Mouse (Mus musculus): ENCODE results near the gene Cpeb3.

Gene Cpeb3

GRCm38 (mm10) chr19:37040906-37041305, 167.5 kb downstream of the Cpeb3 start:
- no peak; the same call in 1 of the 2 replicates for ATAC-seq (ENCODE audit: low TSS enrichment)

GRCm38 (mm10) chr19:37032364-37032763, 176.0 kb downstream of the Cpeb3 start:
- ATAC-seq (ENCODE audit: low TSS enrichment) = 0 out of 2 replicates have a peak, but pooled peaks have one; percentile 3

GRCm38 (mm10) chr19:37031446-37031845, 177.0 kb downstream of the Cpeb3 start:
- ATAC-seq (ENCODE audit: low TSS enrichment) = no peak

GRCm38 (mm10) chr19:37029771-37030170, 178.6 kb downstream of the Cpeb3 start:
- ATAC-seq (ENCODE audit: low TSS enrichment) = no peak

GRCm38 (mm10) chr19:37026408-37026807, 182.0 kb downstream of the Cpeb3 start:
- ATAC-seq (ENCODE audit: low TSS enrichment) = no peak

GRCm38 (mm10) chr19:37025839-37026319, 182.5 kb downstream of the Cpeb3 start:
- ATAC-seq (ENCODE audit: low TSS enrichment) = peak; percentile 42

GRCm38 (mm10) chr19:37022146-37022545, 186.3 kb downstream of the Cpeb3 start:
- no peak for ATAC-seq (ENCODE audit: low TSS enrichment)

- ATAC-seq (ENCODE audit: low TSS enrichment) = no peak
Measured at GRCm38 (mm10) chr19:37020951-37021350, 187.4 kb downstream of the Cpeb3 start.

- peak; percentile 42; the same call in 1 of the 2 replicates for ATAC-seq (ENCODE audit: low TSS enrichment)
Measured at GRCm38 (mm10) chr19:37020531-37020930, 187.9 kb downstream of the Cpeb3 start.

- no peak for ATAC-seq (ENCODE audit: low TSS enrichment)
Measured at GRCm38 (mm10) chr19:37018931-37019330, 189.5 kb downstream of the Cpeb3 start.

- ATAC-seq (ENCODE audit: low TSS enrichment) = no peak
Measured at GRCm38 (mm10) chr19:37018411-37018810, 190.0 kb downstream of the Cpeb3 start.

GRCm38 (mm10) chr19:37016890-37017289, 191.5 kb downstream of the Cpeb3 start:
- no peak for ATAC-seq (ENCODE audit: low TSS enrichment)

GRCm38 (mm10) chr19:37014173-37014939, 194.0 kb downstream of the Cpeb3 start:
- no peak for ATAC-seq (ENCODE audit: low TSS enrichment)

GRCm38 (mm10) chr19:37013461-37013860, 194.9 kb downstream of the Cpeb3 start:
- no peak for ATAC-seq (ENCODE audit: low TSS enrichment)

- ATAC-seq (ENCODE audit: low TSS enrichment) = no peak
Measured at GRCm38 (mm10) chr19:37009878-37010281, 198.5 kb downstream of the Cpeb3 start.

GRCm38 (mm10) chr19:37004557-37004956, 203.8 kb downstream of the Cpeb3 start:
- no peak for ATAC-seq (ENCODE audit: low TSS enrichment)
